Mouse (Mus musculus): ENCODE results near the gene Tbc1d22a. TPM values are rescaled to one million over a fixed set of nuclear protein-coding genes. Genes with fewer than 3 reads are reported as not detected.

The Tbc1d22a gene
- total and polyA plus RNA-seq, 3 experiments: 15.1 to 21.1 TPM; not detected in 1

- Histone ChIP-seq H3K9me3 (replicated peaks; ENCODE audit: insufficient read depth, low read length) (no peaks in the 10 kb centered on the region), H3K4me3 (ENCODE audit: control insufficient read depth in 1 of 2, insufficient read depth in 1 of 2, low read depth in 2 of 2, low read length in 2 of 2) (no peak overlapping the region), H3K4me1 (ENCODE audit: control insufficient read depth in 1 of 2, insufficient read depth in 2 of 2, low read length in 2 of 2) (peaks cover 3 to 33% of the 10 kb centered on the region in 2 experiments), H3K36me3 (ENCODE audit: control insufficient read depth in 1 of 2, insufficient read depth in 2 of 2, low read length in 2 of 2) (peaks cover 0 to 11% of the 10 kb centered on the region in 2 experiments; a peak in 2 of 4 replicates), H3K9ac (ENCODE audit: control insufficient read depth, low read depth, low read length, poor library complexity, severe bottlenecking) (no peak overlapping the region), H3K27me3 (ENCODE audit: control insufficient read depth in 1 of 2, insufficient read depth in 2 of 2, low read length in 2 of 2) (no peaks in the 10 kb centered on the region; a peak in 2 of 4 replicates), H3K27ac (ENCODE audit: control insufficient read depth, low read depth, low read length) (no peak overlapping the region), H3K79me2 (ENCODE audit: control insufficient read depth, insufficient read depth, low read length, poor library complexity) (no peaks in the 10 kb centered on the region)
- TF ChIP-seq GATA1 (IDR thresholded peaks at IDR 0.05; ENCODE audit: low read depth, low read length) (no peak), ZC3H11A (IDR thresholded peaks at IDR 0.05; ENCODE audit: low read depth, low read length) (no peak), BHLHE40 (IDR thresholded peaks at IDR 0.05; ENCODE audit: borderline replicate concordance, low read depth, low read length) (no peak), USF2 (IDR thresholded peaks at IDR 0.05; ENCODE audit: borderline replicate concordance in 1 of 2, insufficient read depth in 1 of 2, low read depth in 1 of 2, low read length in 2 of 2) (no peak), MAFK (IDR thresholded peaks at IDR 0.05; ENCODE audit: borderline replicate concordance, low read depth, low read length) (no peak), MXI1 (IDR thresholded peaks at IDR 0.05; ENCODE audit: low read depth, low read length) (no peak), CHD2 (IDR thresholded peaks at IDR 0.05; ENCODE audit: low read length) (no peak), ZNF384 (IDR thresholded peaks at IDR 0.05; ENCODE audit: low read depth, low read length) (no peak), JUND (IDR thresholded peaks at IDR 0.05; ENCODE audit: low read depth, low read length) (no peak), MAZ (IDR thresholded peaks at IDR 0.05; ENCODE audit: low read depth, low read length) (no peak), CHD1 (IDR thresholded peaks at IDR 0.05; ENCODE audit: low read depth, low read length) (no peak), CTCF (IDR thresholded peaks at IDR 0.05 in 2 of 3, conservative IDR thresholded peaks at IDR 0.05 in 1 of 3; ENCODE audit: control insufficient read depth in 1 of 3, insufficient read depth in 1 of 3, low read depth in 2 of 3, low read length in 3 of 3, poor library complexity in 1 of 3, severe bottlenecking in 1 of 3) (no peak), SMC3 (IDR thresholded peaks at IDR 0.05; ENCODE audit: low read depth, low read length) (no peak), RAD21 (IDR thresholded peaks at IDR 0.05; ENCODE audit: low read depth, low read length) (no peak), USF1 (IDR thresholded peaks at IDR 0.05; ENCODE audit: low read depth, low read length) (no peak), NRF1 (IDR thresholded peaks at IDR 0.05; ENCODE audit: insufficient read depth, low read depth, low read length, poor library complexity, severe bottlenecking) (no peak), MYC (IDR thresholded peaks at IDR 0.05; ENCODE audit: low read depth, low read length) (no peak), TBP (IDR thresholded peaks at IDR 0.05; ENCODE audit: low read depth, low read length) (no peak)
- no peak for DNase-seq (ENCODE audit: low read depth, low spot score)
These were observed 14.8 kb upstream of the Tbc1d22a start for GRCm38 (mm10) chr15:86199482-86199881.

DNA sequence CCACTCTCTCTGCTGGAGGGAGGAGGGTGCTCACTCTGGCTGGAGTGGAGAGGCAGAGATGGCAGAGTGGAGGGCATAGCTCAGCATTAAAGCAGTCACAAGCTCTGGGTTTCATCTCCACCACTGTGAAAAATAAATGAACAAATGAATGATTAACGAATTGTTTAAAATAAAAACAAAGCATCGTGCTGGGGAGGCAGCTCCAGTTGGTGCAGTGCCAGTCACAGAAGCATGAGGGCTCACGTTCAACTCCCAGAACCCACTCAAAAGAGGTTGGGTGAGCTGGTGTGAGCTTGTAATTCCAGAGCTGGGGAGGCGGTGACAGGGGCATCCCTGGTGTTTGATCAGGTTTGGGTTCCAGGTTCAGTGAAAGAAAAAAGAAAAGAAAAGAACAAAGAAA, 14.1 kb upstream of the Tbc1d22a start:
- Histone ChIP-seq H3K27me3 (ENCODE audit: control insufficient read depth in 1 of 2, insufficient read depth in 2 of 2, low read length in 2 of 2) (no peaks in the 10 kb centered on the region; a peak in 2 of 4 replicates), H3K4me3 (ENCODE audit: control insufficient read depth in 1 of 2, insufficient read depth in 1 of 2, low read depth in 2 of 2, low read length in 2 of 2) (no peak overlapping the region), H3K79me2 (ENCODE audit: control insufficient read depth, insufficient read depth, low read length, poor library complexity) (no peaks in the 10 kb centered on the region), H3K27ac (ENCODE audit: control insufficient read depth, low read depth, low read length) (no peak overlapping the region), H3K9me3 (replicated peaks; ENCODE audit: insufficient read depth, low read length) (no peaks in the 10 kb centered on the region), H3K4me1 (ENCODE audit: control insufficient read depth in 1 of 2, insufficient read depth in 2 of 2, low read length in 2 of 2) (peaks cover 3 to 40% of the 10 kb centered on the region in 2 experiments), H3K36me3 (ENCODE audit: control insufficient read depth in 1 of 2, insufficient read depth in 2 of 2, low read length in 2 of 2) (peaks cover 0 to 11% of the 10 kb centered on the region in 2 experiments; a peak in 2 of 4 replicates), H3K9ac (ENCODE audit: control insufficient read depth, low read depth, low read length, poor library complexity, severe bottlenecking) (no peak overlapping the region)
- no peak for TF ChIP-seq RAD21 (IDR thresholded peaks at IDR 0.05; ENCODE audit: low read depth, low read length)
- no peak for TF ChIP-seq TCF12 (IDR thresholded peaks at IDR 0.05; ENCODE audit: low read depth, low read length)
- TF ChIP-seq MYB (IDR thresholded peaks at IDR 0.05; ENCODE audit: low read depth, low read length): no peak
- TF ChIP-seq KAT2A (conservative IDR thresholded peaks at IDR 0.05; ENCODE audit: low read depth, low read length): no peak
- no peak for DNase-seq (ENCODE audit: low read depth, low spot score)

All from MEL (cell line).